Mouse (Mus musculus) liver, postnatal 0 days (tissue): ENCODE measurements at regions not wholly inside any gene's neighbourhood (a gene's known extent, or its start where the extent isn't known, plus 50 kb on each side); places are given as distances from the start of the nearest gene placed in this dataset.

Source experiments
- ATAC-seq: fragments of 200-750 bp; cut with Nextera tagmentation; 2 replicates; pipeline ENCODE4 v1.8.0; 2017; ENCODE audit warnings: mild to moderate bottlenecking, moderate library complexity
- DNase-seq: peaks from one replicate; pipeline ENCODE4 v3.0.0-alpha.2; 2016
- H3K27ac ChIP-seq: fragments of 300-500 bp; sonication (generic); 2 replicates; pipeline ENCODE4 v1.5.1; 2014; ENCODE audit warnings: antibody characterized with exemption, moderate library complexity, mild to moderate bottlenecking, low read depth
- H3K27me3 ChIP-seq: fragments of 300-500 bp; sonication (generic); 2 replicates; pipeline ENCODE4 v1.6.1; 2014; ENCODE audit warnings: low read length, control low read depth, mixed read lengths; ENCODE audit not compliant: insufficient read depth
- H3K36me3 ChIP-seq: fragments of 300-500 bp; sonication (generic); replicated peaks from 2 replicates; pipeline ENCODE4 v1.6.1; 2014; ENCODE audit warnings: mild to moderate bottlenecking, control low read depth, low read length, moderate library complexity, mixed read lengths; ENCODE audit not compliant: insufficient read depth
- H3K4me1 ChIP-seq: fragments of 300-500 bp; sonication (generic); 2 replicates; pipeline ENCODE4 v1.6.1; 2014; ENCODE audit warnings: antibody characterized with exemption, mild to moderate bottlenecking, control low read depth; ENCODE audit not compliant: insufficient read depth
- H3K4me2 ChIP-seq: fragments of 300-500 bp; sonication (generic); 2 replicates; pipeline ENCODE4 v1.6.1; 2014; ENCODE audit warnings: low read depth, mild to moderate bottlenecking, low read length, moderate library complexity, mixed read lengths
- H3K4me3 ChIP-seq: fragments of 300-500 bp; sonication (generic); 2 replicates; pipeline ENCODE4 v1.5.1; 2014; ENCODE audit warnings: low read depth, low read length
- H3K9ac ChIP-seq: fragments of 300-500 bp; sonication (generic); replicated peaks from 2 replicates; pipeline ENCODE4 v1.6.1; 2014; ENCODE audit warnings: mild to moderate bottlenecking, moderate library complexity
- H3K9me3 ChIP-seq: fragments of 300-500 bp; sonication (generic); 2 replicates; pipeline ENCODE4 v1.6.1; 2016; ENCODE audit warnings: mild to moderate bottlenecking, control low read depth, low read length, mixed read lengths
- CTCF ChIP-seq: sonication (generic); IDR thresholded peaks from 2 replicates; pipeline ENCODE4 v1.5.1; 2016; ENCODE audit warnings: antibody characterized with exemption, low read depth
- EP300 ChIP-seq: IDR thresholded peaks from 2 replicates; pipeline ENCODE4 v1.6.1; 2016; ENCODE audit warnings: antibody characterized with exemption, low read depth, mild to moderate bottlenecking
- WGBS: fragments of 180-500 bp; shearing (Covaris S2); extraction: QIAGEN DNeasy Blood & Tissue Kit; methylation state at CpG from one replicate; pipeline ENCODE4 v1.1.7; 2014; ENCODE audit not compliant: insufficient replicate concordance; 5-methylcytosine and 5-hydroxymethylcytosine counted together

DNA sequence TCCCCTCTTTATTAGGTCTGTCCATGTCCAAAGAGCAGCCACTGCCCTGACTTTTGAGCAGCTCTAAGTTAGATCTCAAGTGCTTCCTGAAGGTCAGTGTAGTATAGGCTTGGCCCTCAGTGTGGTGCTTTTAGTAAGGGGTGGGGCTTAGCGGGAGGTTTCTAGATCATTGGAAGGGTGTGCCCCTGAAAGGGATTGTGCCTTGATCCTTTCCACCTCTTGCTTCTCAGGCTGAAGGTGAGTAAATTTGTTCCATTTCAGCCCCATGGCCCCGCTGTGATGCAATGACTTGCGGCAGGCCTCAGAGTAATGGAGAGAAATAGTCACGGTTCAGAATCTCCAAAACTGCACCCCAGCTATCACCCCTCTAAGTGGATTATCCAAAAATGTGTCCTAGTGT is 84.5 kb upstream of the Klf14 start:
- H3K27ac ChIP-seq = no peak overlapping the region
- H3K27me3 ChIP-seq = no peaks in the 10 kb centered on the region
- H3K9ac ChIP-seq = no peak overlapping the region
- H3K4me1 ChIP-seq = no peaks in the 10 kb centered on the region
- no peaks in the 10 kb centered on the region for H3K9me3 ChIP-seq
- no peak overlapping the region for H3K4me2 ChIP-seq
- ATAC-seq (no peak), DNase-seq (no peak)
- TF ChIP-seq EP300 (no peak), CTCF (no peak)
- H3K36me3 ChIP-seq = no peaks in the 10 kb centered on the region
- WGBS = 79% methylated on average over 4 of the region's 4 CpGs
- H3K4me3 ChIP-seq = no peak overlapping the region

DNA sequence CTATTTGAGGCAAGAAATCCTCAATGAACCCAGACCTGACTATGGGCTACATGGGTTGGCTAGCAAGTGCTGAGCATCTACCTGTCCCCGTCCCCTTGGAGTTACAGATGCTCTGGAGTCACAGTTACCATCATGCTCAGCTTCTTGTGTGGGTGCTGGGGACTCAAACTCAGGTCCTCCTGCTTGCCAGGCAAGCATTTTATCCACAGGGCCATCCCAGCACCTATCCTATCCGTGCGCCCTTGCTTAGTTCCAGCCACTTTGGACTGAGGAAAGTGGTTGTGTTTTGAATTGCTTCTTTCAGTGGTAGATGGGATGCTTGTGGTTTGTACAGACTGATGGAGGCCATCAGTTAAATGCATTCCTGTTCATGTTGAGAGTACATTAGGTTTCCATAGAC is 85.0 kb upstream of the Klf14 start:
- H3K27me3 ChIP-seq = 0 out of 2 replicates have a peak, but pooled peaks cover under 1% of the 10 kb centered on the region
- no peaks in the 10 kb centered on the region for H3K4me1 ChIP-seq
- ATAC-seq (no peak), DNase-seq (no peak)
- no peak overlapping the region for H3K4me3 ChIP-seq
- H3K27ac ChIP-seq = no peak overlapping the region
- H3K4me2 ChIP-seq = no peak overlapping the region
- H3K9me3 ChIP-seq = no peaks in the 10 kb centered on the region
- H3K36me3 ChIP-seq = no peaks in the 10 kb centered on the region
- no peak overlapping the region for H3K9ac ChIP-seq
- TF ChIP-seq CTCF (no peak), EP300 (no peak)
- WGBS = 89% methylated on average over 3 of the region's 3 CpGs

DNA sequence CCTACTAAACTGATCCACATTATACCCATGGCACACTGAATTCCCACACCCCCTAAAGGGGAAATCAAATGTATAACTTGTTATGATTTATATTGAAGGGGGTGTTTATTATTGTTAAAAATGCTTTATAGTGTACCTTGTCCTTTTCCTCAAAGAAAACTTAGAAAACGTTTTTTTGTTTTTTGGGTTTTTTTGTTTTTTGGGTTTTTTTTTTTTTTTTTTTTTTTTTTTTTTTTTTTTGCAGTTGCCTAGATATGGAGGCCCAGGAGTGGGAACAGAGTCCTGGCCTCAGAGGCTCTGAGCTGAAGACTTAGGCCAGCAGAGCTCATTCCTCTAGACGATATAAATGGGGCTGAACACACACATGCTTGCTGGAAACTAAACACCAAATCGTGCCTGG is 87.3 kb upstream of the Klf14 start:
- H3K4me3 ChIP-seq = no peak overlapping the region
- TF ChIP-seq EP300 (no peak), CTCF (no peak)
- no peaks in the 10 kb centered on the region for H3K4me1 ChIP-seq
- WGBS = 56% methylated on average over 3 of the region's 3 CpGs
- H3K9me3 ChIP-seq = no peaks in the 10 kb centered on the region
- 0 out of 2 replicates have a peak, but pooled peaks cover 2% of the 10 kb centered on the region for H3K27me3 ChIP-seq
- no peak overlapping the region for H3K27ac ChIP-seq
- no peak overlapping the region for H3K9ac ChIP-seq
- no peaks in the 10 kb centered on the region for H3K36me3 ChIP-seq
- no peak overlapping the region for H3K4me2 ChIP-seq
- DNase-seq (no peak), ATAC-seq (no peak)

GRCm38 (mm10) chr6:31048920-31049576 is 90.2 kb upstream of the Klf14 start:
- WGBS = 58% methylated on average over 11 of the region's 11 CpGs
- Histone ChIP-seq H3K4me3 (no peak overlapping the region), H3K9me3 (no peaks in the 10 kb centered on the region), H3K4me1 (no peaks in the 10 kb centered on the region), H3K27me3 (0 out of 2 replicates have a peak, but pooled peaks cover 2% of the 10 kb centered on the region), H3K4me2 (no peak overlapping the region), H3K27ac (no peak overlapping the region), H3K9ac (no peak overlapping the region), H3K36me3 (no peaks in the 10 kb centered on the region)
- TF ChIP-seq EP300 = no peak
- TF ChIP-seq CTCF = no peak
- ATAC-seq (no peak), DNase-seq (no peak)

DNA sequence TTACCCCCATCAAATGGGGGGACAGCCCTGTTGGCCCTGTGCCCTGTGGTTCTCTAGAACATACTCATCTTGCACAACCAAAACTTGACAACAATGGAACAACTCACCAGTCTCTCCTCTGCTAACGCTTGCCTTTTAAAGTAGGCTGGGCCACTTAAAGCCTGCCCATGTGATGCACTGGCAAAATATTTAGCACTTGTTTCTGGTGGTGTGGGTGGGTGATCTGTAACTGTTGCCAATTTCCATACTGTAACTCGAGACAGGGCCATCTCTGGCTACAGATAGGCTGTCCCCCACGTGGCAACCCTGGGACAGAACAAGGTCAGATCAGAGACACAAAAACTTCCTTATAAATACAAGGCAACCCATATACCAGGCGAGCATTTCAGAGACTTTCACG is 92.0 kb upstream of the Klf14 start:
- no peak overlapping the region for H3K4me2 ChIP-seq
- WGBS = 53% methylated on average over 5 of the region's 5 CpGs
- no peaks in the 10 kb centered on the region for H3K36me3 ChIP-seq
- TF ChIP-seq CTCF (no peak), EP300 (no peak)
- no peak overlapping the region for H3K4me3 ChIP-seq
- 0 out of 2 replicates have a peak, but pooled peaks cover 2% of the 10 kb centered on the region for H3K27me3 ChIP-seq
- no peaks in the 10 kb centered on the region for H3K4me1 ChIP-seq
- no peak overlapping the region for H3K27ac ChIP-seq
- H3K9me3 ChIP-seq = no peaks in the 10 kb centered on the region
- DNase-seq = no peak
- ATAC-seq = no peak
- no peak overlapping the region for H3K9ac ChIP-seq

- TF ChIP-seq EP300 (no peak), CTCF (no peak)
- Histone ChIP-seq H3K9me3 (no peaks in the 10 kb centered on the region), H3K9ac (no peak overlapping the region), H3K4me2 (no peak overlapping the region), H3K36me3 (no peaks in the 10 kb centered on the region), H3K27me3 (0 out of 2 replicates have a peak, but pooled peaks cover 2% of the 10 kb centered on the region), H3K4me1 (no peaks in the 10 kb centered on the region), H3K27ac (no peak overlapping the region), H3K4me3 (no peak overlapping the region)
- ATAC-seq (no peak), DNase-seq (no peak)
- WGBS = 78% methylated on average over 6 of the region's 6 CpGs
These were observed 92.9 kb upstream of the Klf14 start for GRCm38 (mm10) chr6:31051771-31052170.
